Mouse (Mus musculus) midbrain, postnatal 0 days (tissue): ENCODE measurements around the gene Gm39115. TPM values are rescaled to one million over a fixed set of nuclear protein-coding genes. Genes with fewer than 3 reads are reported as not detected.
A peak's percentile ranks its signal among the peaks of the same experiment; 100 is the strongest.
"Not testable (repeated sequence)": the region's sequence is repeated elsewhere in the genome, so short reads cannot be mapped to it uniquely, and the experiment has no call there.

Experiments used
- ATAC-seq: fragments of 200-750 bp; cut with Nextera tagmentation; 2 replicates; pipeline ENCODE4 v1.8.0; 2017; ENCODE audit warnings: moderate number of reproducible peaks, mild to moderate bottlenecking, moderate TSS enrichment, moderate library complexity; ENCODE audit not compliant: low FRiP score
- DNase-seq: peaks from one replicate; pipeline ENCODE4 v3.0.0-alpha.2; 2015; ENCODE audit warnings: low spot score
- H3K27ac ChIP-seq: fragments of 300-500 bp; sonication (generic); 2 replicates; pipeline ENCODE4 v1.5.1; 2014; ENCODE audit warnings: low read depth, mild to moderate bottlenecking, low read length, mixed read lengths
- H3K27me3 ChIP-seq: fragments of 300-500 bp; sonication (generic); 2 replicates; pipeline ENCODE4 v1.6.1; 2014; ENCODE audit warnings: low read length, control low read depth, mixed read lengths; ENCODE audit not compliant: insufficient read depth
- H3K36me3 ChIP-seq: fragments of 300-500 bp; sonication (generic); 2 replicates; pipeline ENCODE4 v1.6.1; 2014; ENCODE audit warnings: low read length, control low read depth, mixed read lengths; ENCODE audit not compliant: insufficient read depth
- H3K4me1 ChIP-seq: fragments of 300-500 bp; sonication (generic); 2 replicates; pipeline ENCODE4 v1.6.1; 2014; ENCODE audit warnings: mild to moderate bottlenecking, control low read depth, antibody characterized with exemption, low read length, mixed read lengths; ENCODE audit not compliant: insufficient read depth
- H3K4me2 ChIP-seq: fragments of 300-500 bp; sonication (generic); 2 replicates; pipeline ENCODE4 v1.6.1; 2014; ENCODE audit warnings: low read depth, mild to moderate bottlenecking, low read length, mixed read lengths; ENCODE audit not compliant: poor library complexity, severe bottlenecking
- H3K4me3 ChIP-seq: fragments of 300-500 bp; sonication (generic); 2 replicates; pipeline ENCODE4 v1.5.1; 2014; ENCODE audit warnings: low read depth, mild to moderate bottlenecking, low read length, moderate library complexity
- H3K9ac ChIP-seq: fragments of 300-500 bp; sonication (generic); replicated peaks from 2 replicates; pipeline ENCODE4 v1.6.1; 2014; ENCODE audit warnings: mild to moderate bottlenecking, low read length, moderate library complexity, mixed read lengths; ENCODE audit not compliant: poor library complexity, severe bottlenecking
- H3K9me3 ChIP-seq: fragments of 300-500 bp; sonication (generic); 2 replicates; pipeline ENCODE4 v1.6.1; 2016; ENCODE audit warnings: low read length, control low read depth
- CTCF ChIP-seq: IDR thresholded peaks from 2 replicates; pipeline ENCODE4 v1.5.1; 2016; ENCODE audit warnings: antibody characterized with exemption, mild to moderate bottlenecking
- WGBS: fragments of 180-500 bp; shearing (Covaris S2); extraction: QIAGEN DNeasy Blood & Tissue Kit; methylation state at CpG from one replicate; pipeline ENCODE4 v1.1.7; 2014; 5-methylcytosine and 5-hydroxymethylcytosine counted together
- polyA plus RNA-seq: library from polyadenylated mRNA; unstranded; fragments of >200 nt; fragmentation: Nextera tagmentation; extraction: Ambion mirVana; gene quantifications from 2 replicates; pipeline ENCODE4 v1.2.1, GENCODE M21; 2015
- total RNA-seq: library from RNA; depleted of rRNA; stranded (reverse); fragments of >200 nt; gene quantifications from 2 replicates; pipeline ENCODE4 v1.2.3, GENCODE M21; 2014

The Gm39115 gene
- total and polyA plus RNA-seq, 2 experiments from 2014 or later: not detected

GRCm38 (mm10) chr7:142145413-142145940, 9.6 kb upstream of the Gm39115 start:
- TF ChIP-seq CTCF: no peak; the same call in 1 of the 2 replicates
- H3K4me3 ChIP-seq: no peak overlapping the region
- no peaks in the 10 kb centered on the region for H3K27me3 ChIP-seq
- H3K4me1 ChIP-seq: no peaks in the 10 kb centered on the region
- H3K9me3 ChIP-seq: no peaks in the 10 kb centered on the region
- DNase-seq (no peak), ATAC-seq (no peak)
- no peak overlapping the region for H3K9ac ChIP-seq
- no peak overlapping the region for H3K27ac ChIP-seq
- no peak overlapping the region for H3K4me2 ChIP-seq
- H3K36me3 ChIP-seq: no peaks in the 10 kb centered on the region
- 52% methylated on average over 4 of the region's 4 CpGs for WGBS

DNA sequence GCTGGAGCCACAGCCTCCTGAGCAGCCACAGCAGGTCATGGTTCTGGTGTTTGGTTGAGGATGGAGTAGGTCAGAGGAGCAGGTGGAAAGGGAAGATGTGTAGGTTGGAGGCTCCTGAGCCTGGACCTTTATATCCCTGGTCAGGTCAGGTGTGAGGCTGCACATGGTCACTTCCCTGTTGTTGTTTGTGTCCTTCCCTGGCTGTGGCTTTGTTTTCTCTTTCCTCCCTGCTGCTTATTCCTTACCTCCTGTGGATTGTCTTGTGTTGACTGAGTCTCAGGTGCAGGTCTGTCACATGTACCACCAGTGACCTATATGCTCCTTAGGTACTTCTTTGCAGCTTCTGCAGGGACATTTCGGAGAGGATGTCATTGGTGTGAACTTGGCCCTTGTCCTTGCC, 8.7 kb upstream of the Gm39115 start, which contains the start of gene Gm45337:
Gene Gm45337 (minus strand): TSS at position 101 of the 400 bp plus-strand sequence.
- H3K9me3 ChIP-seq: no peaks in the 10 kb centered on the region
- no peak for TF ChIP-seq CTCF
- 93% methylated on average over 1 of the region's 1 CpGs for WGBS

DNA sequence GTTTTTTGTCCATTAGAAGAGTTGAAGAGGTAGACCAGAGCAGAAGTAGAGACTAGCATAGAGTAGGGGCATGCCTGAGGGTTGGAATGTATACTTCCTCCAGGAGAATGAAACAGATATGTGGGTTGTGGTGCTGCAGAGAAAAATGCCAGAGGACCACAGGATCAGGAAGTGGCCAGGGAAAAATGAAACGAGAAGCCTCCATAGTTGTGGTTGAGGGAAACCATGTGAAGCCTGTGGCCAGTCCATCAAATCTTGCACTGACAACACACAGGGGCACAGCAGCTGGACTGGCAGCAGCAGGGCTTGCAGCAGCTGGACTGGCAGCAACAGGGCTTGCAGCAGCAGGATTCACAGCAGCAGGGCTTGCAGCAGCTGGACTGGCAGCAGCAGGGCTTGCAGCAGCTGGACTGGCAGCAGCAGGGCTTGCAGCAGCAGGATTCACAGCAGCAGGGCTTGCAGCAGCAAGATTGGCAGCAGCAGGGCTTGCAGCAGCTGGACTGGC, 7.7 kb upstream of the Gm39115 start:
- WGBS: 67% methylated on average over 1 of the region's 1 CpGs
- H3K4me1 ChIP-seq, ATAC-seq, H3K9me3 ChIP-seq, H3K36me3 ChIP-seq, H3K27ac ChIP-seq, H3K4me2 ChIP-seq, H3K9ac ChIP-seq, DNase-seq, H3K4me3 ChIP-seq, H3K27me3 ChIP-seq: not testable (repeated sequence)

More for the DNA sequence above, 8.7 kb upstream of the Gm39115 start, which contains the start of gene Gm45337:
- DNase-seq (no peak), ATAC-seq (no peak)
- Histone ChIP-seq H3K4me1 (no peaks in the 10 kb centered on the region), H3K9ac (no peak within 1 kb of the TSS), H3K27ac (no peak within 1 kb of the TSS), H3K4me2 (no peak within 1 kb of the TSS), H3K36me3 (no peaks in the 10 kb centered on the region), H3K4me3 (no peak within 1 kb of the TSS), H3K27me3 (no peaks in the 10 kb centered on the region)

GRCm38 (mm10) chr7:142140696-142141095, 4.9 kb upstream of the Gm39115 start:
- whole genome bisulfite sequencing: 43% methylated on average over 1 of the region's 1 CpGs
- DNase-seq (no peak), ATAC-seq (no peak)
- Histone ChIP-seq H3K4me1 (no peaks in the 10 kb centered on the region), H3K4me2 (no peak overlapping the region), H3K27ac (no peak overlapping the region), H3K4me3 (no peak overlapping the region), H3K36me3 (no peaks in the 10 kb centered on the region), H3K27me3 (no peaks in the 10 kb centered on the region), H3K9ac (no peak overlapping the region), H3K9me3 (no peaks in the 10 kb centered on the region)
- no peak for TF ChIP-seq CTCF

DNA sequence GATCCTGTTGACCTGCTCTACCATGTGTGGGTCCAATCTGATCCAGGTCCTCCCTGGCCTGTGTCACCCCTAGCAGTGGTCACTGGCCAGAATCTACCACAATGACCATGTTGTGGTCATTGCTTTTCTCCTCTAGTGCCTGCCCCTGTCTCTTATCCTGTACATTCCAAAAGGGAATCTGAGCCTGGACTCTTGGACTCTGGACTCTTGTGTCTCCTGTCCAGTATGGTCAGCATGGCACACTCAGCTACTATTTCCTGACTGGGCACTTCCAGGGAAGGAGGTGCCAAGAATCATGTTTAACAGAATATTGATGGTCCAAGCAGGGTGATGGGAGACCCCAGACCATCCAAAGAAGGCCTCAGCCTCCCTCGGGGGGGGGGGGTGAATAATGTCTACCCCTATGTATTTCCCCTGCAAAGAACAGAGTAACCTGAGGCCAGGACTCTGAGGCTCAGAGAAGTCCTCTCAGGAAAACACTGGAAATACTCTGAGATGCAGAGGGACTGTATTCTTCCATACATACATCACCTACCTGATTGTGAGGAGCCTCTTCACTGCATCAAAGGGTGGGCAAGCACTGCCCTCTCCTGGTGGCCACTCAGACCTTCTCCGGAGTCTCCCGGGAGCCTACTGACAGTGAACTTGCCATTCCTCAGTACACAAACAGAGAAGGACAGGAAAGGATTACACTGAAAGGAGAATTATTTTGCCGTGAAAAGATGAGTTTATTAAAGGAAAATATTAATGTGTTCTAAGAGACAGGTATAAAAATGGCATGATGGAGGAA, 1.4 kb downstream of the Gm39115 start:
- Histone ChIP-seq H3K4me3 (no peak overlapping the region), H3K9me3 (no peaks in the 10 kb centered on the region), H3K27me3 (no peaks in the 10 kb centered on the region), H3K9ac (no peak overlapping the region), H3K4me2 (no peak overlapping the region), H3K36me3 (no peaks in the 10 kb centered on the region), H3K4me1 (no peaks in the 10 kb centered on the region), H3K27ac (no peak overlapping the region)
- ATAC-seq (no peak), DNase-seq (peak; percentile 53)
- WGBS: 63% methylated on average over 4 of the region's 4 CpGs
- peak; percentile 71 for TF ChIP-seq CTCF

- Histone ChIP-seq H3K4me1 (no peaks in the 10 kb centered on the region), H3K36me3 (no peaks in the 10 kb centered on the region), H3K4me2 (no peak overlapping the region), H3K27ac (no peak overlapping the region), H3K9ac (no peak overlapping the region), H3K4me3 (no peak overlapping the region), H3K9me3 (no peaks in the 10 kb centered on the region), H3K27me3 (no peaks in the 10 kb centered on the region)
- peak; percentile 31 for TF ChIP-seq CTCF
- 66% methylated on average over 4 of the region's 4 CpGs for WGBS
- DNase-seq (no peak), ATAC-seq (no peak)
Measured at GRCm38 (mm10) chr7:142128843-142129242, 7.0 kb downstream of the Gm39115 start.

- H3K9ac ChIP-seq, ATAC-seq, H3K27ac ChIP-seq, H3K36me3 ChIP-seq, H3K27me3 ChIP-seq, H3K4me3 ChIP-seq, H3K4me1 ChIP-seq, H3K4me2 ChIP-seq, DNase-seq, H3K9me3 ChIP-seq: not testable (repeated sequence)
- WGBS: 77% methylated on average over 1 of the region's 1 CpGs
Measured at GRCm38 (mm10) chr7:142120629-142121028, 15.2 kb downstream of the Gm39115 start, which contains the start of gene Gm45618. Gene Gm45618 (minus strand): TSS chr7:142120729.
